Mouse (Mus musculus) adipocyte (in vitro differentiated cells): Measurements from ENCODE around the gene Zfp750.
A peak's percentile ranks its signal among the peaks of the same experiment; 100 is the strongest.

Experiments used
- DNase-seq: peaks from one replicate; pipeline ENCODE4 v3.0.0-alpha.2; 2016; ENCODE audit warnings: low spot score

Zfp750 gene

DNA sequence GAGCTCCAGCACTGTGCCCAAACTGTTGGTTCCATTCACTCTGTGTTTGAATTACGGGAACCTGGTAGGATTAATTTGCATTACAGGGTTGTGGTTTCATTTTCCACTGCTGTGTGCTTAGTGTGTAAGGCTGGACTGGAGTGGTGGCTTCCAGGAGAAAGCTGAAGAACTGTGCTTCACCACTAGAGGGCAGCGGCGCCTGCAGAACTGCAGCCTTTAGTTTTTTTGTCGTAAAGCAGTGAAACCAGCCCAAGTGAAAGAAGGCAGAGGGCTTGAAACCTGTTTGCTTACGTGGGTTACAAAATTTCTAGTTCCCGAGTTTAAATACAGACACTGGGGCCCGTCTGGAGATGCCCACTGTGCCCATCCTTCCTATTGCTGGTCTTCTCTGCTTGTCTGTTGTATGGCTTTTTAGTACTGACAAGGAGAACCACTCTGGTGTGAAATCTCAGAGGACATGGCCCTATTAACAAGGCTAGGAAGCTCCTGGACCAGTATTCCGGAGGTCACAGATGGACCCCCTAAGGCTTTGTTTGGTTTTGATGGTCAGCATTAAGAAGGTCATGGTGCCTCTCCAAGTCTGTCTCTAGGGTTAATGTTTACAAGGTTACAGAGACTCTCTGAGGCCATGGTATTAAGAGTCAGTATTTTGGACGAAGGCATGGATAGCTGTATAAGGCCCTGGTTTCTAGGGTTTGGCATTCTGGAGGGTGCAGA is 43.3 kb downstream of the Zfp750 start:
- DNase-seq, result peak; percentile 90

DNA sequence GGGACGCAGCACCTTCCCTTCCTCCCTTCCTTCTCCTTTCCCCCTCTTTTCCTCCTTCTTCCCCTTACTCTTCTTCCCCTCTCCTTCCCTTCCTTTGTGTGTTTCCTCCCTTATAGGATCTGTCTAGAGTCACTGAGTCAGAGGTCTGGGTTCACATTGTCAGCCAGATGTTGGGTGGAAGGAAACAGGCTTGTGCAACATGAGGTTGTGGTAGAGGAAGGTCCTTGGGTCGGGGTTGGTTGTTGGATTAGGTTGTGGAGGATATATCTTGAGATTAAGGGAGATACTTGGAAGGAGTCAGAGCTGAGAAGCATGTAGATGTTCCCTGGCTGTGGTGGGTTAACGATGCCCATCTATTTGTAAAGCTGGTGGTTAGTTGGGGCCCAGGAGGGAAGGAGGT is 44.3 kb downstream of the Zfp750 start:
- DNase-seq, result no peak

DNA sequence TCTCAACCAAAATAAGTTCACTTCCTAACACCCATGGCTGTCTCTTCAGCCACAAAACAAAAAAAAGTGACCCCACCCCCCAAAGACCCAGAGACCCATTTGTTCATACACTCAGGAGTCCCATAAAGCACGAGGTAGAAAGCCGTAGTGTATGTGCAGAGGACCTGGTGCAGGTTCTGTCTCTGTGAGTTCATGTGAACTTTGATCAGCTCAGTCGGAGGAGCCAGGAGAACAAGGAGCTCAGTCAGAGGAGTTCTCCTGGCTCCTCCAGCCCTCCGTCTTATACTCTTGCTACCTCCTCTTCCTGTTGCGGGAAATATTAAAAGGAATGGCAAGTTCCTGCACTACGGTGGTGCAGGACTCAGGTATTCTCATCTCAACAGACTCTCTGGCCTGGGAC is 51.7 kb downstream of the Zfp750 start:
- no peak for DNase-seq
